Mouse (Mus musculus) kidney, adult 2 months (tissue): ENCODE measurements around the gene Sh3bgrl3. TPM values are rescaled to one million over a fixed set of nuclear protein-coding genes. Genes with fewer than 3 reads are reported as not detected.
"Not testable (repeated sequence)": the region's sequence is repeated elsewhere in the genome, so short reads cannot be mapped to it uniquely, and the experiment has no call there.

Experiments used
- DNase-seq: peaks from one replicate; pipeline ENCODE4 v3.0.0; 2021
- H3K27ac ChIP-seq: fragments of 200-500 bp; 2 replicates; pipeline ENCODE4 v1.5.1; 2012; ENCODE audit warnings: low read depth, low read length, control low read depth, inconsistent platforms; ENCODE audit not compliant: insufficient read depth
- H3K27me3 ChIP-seq: fragments of 200-500 bp; replicated peaks from 2 replicates; pipeline ENCODE4 v1.6.1; 2012; ENCODE audit warnings: mild to moderate bottlenecking, moderate library complexity, low read length, inconsistent platforms; ENCODE audit not compliant: control insufficient read depth, insufficient read depth
- H3K36me3 ChIP-seq: fragments of 200-500 bp; 2 replicates; pipeline ENCODE4 v1.6.1; 2012; ENCODE audit warnings: mild to moderate bottlenecking, moderate library complexity, low read length, inconsistent platforms; ENCODE audit not compliant: control insufficient read depth, insufficient read depth
- H3K4me1 ChIP-seq: fragments of 200-500 bp; 2 replicates; pipeline ENCODE4 v1.6.1; 2011; ENCODE audit warnings: low read length; ENCODE audit not compliant: control insufficient read depth, insufficient read depth
- H3K4me3 ChIP-seq: fragments of 200-500 bp; 2 replicates; pipeline ENCODE4 v1.5.1; 2011; ENCODE audit warnings: mild to moderate bottlenecking, low read depth, low read length, control low read depth; ENCODE audit not compliant: insufficient read depth
- CTCF ChIP-seq: fragments of 200-500 bp; conservative IDR thresholded peaks from 2 replicates; pipeline ENCODE4 v1.5.1; 2011; ENCODE audit warnings: low read depth, mild to moderate bottlenecking, control low read depth, low read length, moderate library complexity, mixed read lengths; ENCODE audit not compliant: insufficient read depth, insufficient read length
- POLR2A ChIP-seq: fragments of 200-500 bp; IDR thresholded peaks from one replicate; pipeline ENCODE4 v1.6.1; 2011; ENCODE audit warnings: low read depth, low read length, control low read depth
- WGBS: fragments of 180-500 bp; shearing (Covaris S2); methylation state at CpG from one replicate; pipeline ENCODE4 v1.1.7; 2018; 5-methylcytosine and 5-hydroxymethylcytosine counted together
- polyA plus RNA-seq: library from polyadenylated mRNA; depleted of rRNA; stranded (reverse); fragments of >200 nt; gene quantifications from 2 replicates; pipeline ENCODE4 v1.2.3, GENCODE M21; 2012; rRNA removed

Gene Sh3bgrl3
- 262 and 323 TPM in 2 replicates for polyA plus RNA-seq

DNA sequence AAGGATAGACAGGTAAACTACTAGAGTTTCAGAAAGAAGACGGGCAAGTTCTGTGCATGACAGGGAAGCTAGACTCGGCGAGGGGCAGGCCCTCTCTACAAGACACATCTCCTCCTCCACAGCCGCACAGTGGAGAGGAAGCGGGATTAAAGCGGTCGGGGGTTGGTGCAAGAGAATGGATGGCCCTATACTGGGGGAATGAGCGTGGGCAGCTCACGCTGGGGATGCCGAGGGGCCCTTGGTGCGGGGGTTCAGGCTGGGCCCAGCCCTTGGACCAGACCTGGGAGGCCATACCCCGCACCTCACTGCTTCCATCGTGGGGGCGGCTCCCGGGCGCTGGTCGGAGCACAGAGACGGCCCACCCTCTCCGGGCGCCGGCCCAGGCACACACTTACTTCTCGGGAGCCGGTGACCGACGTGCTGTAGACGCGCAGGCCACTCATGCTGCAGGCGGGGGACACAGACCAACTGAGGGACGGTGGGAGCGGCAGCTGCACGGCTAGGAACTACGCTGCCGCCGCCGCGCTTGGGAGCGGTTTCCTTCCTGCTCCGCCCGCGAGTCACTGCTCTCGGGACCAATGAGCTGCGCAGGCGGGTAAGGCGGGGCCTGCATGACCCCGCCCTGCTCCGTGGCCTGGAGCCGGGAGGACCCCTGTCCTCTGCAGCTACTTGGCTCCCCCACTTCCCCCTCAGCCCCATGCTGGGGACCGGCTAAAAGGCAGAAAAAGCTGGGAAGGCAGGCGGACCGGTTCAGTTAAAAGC is at the start of gene Sh3bgrl3:
TSS of gene Sh3bgrl3 (minus strand) at position 569 of the 762 bp plus-strand sequence.
- TF ChIP-seq POLR2A (peak; percentile 42), CTCF (no peak)
- no peaks in the 10 kb centered on the region for H3K36me3 ChIP-seq
- H3K4me3 ChIP-seq = peak within 1 kb of the TSS; percentile 82
- DNase-seq = peak; percentile 90
- no peaks in the 10 kb centered on the region; the same call in 1 of the 2 replicates for H3K4me1 ChIP-seq
- WGBS = under 1% methylated on average over 50 of the region's 50 CpGs
- H3K27me3 ChIP-seq = no peaks in the 10 kb centered on the region
- peak within 1 kb of the TSS; percentile 78 for H3K27ac ChIP-seq

DNA sequence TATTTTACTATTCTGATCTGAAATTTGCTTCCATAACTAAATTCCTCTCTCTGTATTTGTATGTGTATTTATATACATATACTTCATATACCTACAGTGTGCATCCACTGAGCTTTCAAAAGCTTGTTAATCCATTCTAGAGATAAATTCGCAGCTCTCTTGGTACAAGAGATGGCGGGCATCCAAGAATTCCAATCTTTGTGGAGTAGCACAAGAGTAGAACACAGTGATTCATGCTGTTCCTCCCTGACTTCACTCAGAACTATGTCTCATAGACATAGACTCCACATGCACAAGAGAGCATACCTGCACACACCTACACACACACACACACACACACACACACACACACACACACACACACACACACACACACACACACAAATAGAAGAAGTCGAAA is 43.8 kb upstream of the Sh3bgrl3 start:
- TF ChIP-seq POLR2A (no peak), CTCF (no peak)
- no peak overlapping the region for H3K4me3 ChIP-seq
- H3K27me3 ChIP-seq = no peaks in the 10 kb centered on the region
- no peaks in the 10 kb centered on the region for H3K4me1 ChIP-seq
- DNase-seq = no peak
- no peaks in the 10 kb centered on the region for H3K36me3 ChIP-seq
- H3K27ac ChIP-seq = no peak overlapping the region
- WGBS = 70% methylated on average over 3 of the region's 3 CpGs

DNA sequence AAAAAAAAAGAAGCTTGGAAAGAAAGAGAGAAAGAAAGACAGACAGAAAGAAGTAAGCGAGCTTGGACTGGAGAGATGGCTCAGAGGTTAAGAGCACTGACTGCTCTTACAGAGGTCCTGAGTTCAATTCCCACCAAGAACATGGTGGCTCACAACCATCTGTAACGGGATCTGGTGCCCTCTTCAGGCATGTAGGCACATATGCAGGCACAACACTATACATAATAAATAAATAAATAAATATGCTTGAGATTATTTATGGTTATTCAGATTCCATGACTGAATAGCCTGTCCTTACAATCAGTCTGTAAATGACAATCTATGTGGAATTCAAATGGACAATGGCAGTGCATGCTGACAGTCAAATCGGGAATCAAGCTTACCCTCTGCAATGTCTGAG is 38.3 kb upstream of the Sh3bgrl3 start:
- TF ChIP-seq POLR2A = no peak
- peak; percentile 43 for TF ChIP-seq CTCF
- WGBS = 92% methylated on average over 3 of the region's 3 CpGs

DNA sequence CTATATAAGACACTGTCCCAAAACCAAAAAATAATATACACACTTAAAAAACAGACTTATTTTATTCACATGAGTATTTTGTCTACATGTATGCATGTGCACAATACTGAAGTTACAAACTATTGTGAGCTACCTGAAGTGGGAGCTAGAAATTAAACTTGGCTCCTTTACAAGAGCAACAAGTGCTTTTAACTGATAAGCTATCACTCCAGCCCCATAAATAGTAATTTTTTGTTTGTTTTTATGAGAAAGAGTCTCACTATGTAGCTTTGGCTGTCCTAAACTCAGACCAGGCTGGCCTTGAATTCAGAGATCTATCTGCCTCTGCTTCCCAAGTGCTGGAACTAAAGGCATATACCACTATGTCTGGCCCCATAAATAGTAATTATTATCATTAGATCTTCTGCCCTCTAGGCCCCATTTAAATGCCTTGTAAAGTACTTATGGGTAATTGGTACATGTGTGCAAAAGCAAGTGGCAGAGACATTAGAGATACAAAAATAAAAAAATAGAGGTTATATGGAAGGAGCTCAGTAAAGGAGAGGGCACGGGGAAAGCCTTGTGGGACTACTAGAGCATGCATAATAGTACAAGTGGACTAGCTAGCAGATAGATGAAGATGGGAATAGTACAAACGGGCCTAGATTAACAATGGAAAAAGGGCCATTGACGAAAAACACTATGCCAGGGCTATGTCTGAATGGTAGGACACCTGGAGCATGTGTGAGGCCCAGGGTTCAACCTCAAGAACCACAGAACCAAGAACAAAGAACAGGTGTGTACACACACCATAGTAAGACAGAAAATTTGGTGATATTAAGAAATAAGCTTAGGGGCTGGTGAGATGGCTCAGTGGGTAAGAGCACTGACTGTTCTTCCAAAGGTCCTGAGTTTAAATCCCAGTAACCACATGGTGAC is 37.2 kb upstream of the Sh3bgrl3 start:
- H3K36me3 ChIP-seq = peaks cover 2% of the 10 kb centered on the region; the same call in 1 of the 2 replicates
- H3K27ac ChIP-seq = peak overlapping the region; percentile 38; the same call in 1 of the 2 replicates
- no peak overlapping the region for H3K4me3 ChIP-seq
- WGBS = 76% methylated on average over 3 of the region's 3 CpGs
- TF ChIP-seq POLR2A (no peak), CTCF (no peak)
- DNase-seq = no peak
- H3K4me1 ChIP-seq = no peaks in the 10 kb centered on the region; the same call in 1 of the 2 replicates
- no peaks in the 10 kb centered on the region for H3K27me3 ChIP-seq

More for the DNA sequence above, 38.3 kb upstream of the Sh3bgrl3 start:
- peaks cover 2% of the 10 kb centered on the region; the same call in 1 of the 2 replicates for H3K36me3 ChIP-seq
- H3K4me1 ChIP-seq = no peaks in the 10 kb centered on the region; the same call in 1 of the 2 replicates
- no peaks in the 10 kb centered on the region for H3K27me3 ChIP-seq
- no peak overlapping the region for H3K27ac ChIP-seq
- DNase-seq = no peak
- no peak overlapping the region for H3K4me3 ChIP-seq

DNA sequence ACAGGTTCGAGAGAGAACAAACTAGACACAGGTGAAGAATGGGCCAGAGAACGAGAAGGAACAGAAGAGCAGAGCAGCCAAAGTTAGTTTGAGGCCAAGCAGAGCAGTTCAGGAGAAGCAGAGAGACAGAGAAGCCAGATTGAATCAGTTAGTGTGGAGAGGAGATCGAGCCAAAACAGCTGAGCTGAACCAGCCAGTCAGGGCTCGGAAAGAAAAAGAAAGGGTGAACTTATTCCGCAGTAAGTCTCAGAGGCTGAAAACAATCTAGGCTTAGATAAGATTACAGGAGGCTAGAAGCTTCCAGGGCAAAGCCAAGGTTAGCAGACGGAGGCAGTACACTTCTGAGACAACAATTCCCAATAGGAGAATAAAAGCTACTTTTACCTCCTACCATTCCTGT is 36.4 kb upstream of the Sh3bgrl3 start:
- Histone ChIP-seq H3K27me3 (no peaks in the 10 kb centered on the region), H3K36me3 (peaks cover 2% of the 10 kb centered on the region; the same call in 1 of the 2 replicates), H3K4me3 (no peak overlapping the region), H3K4me1 (no peaks in the 10 kb centered on the region; the same call in 1 of the 2 replicates), H3K27ac (peak overlapping the region; percentile 85)
- DNase-seq = peak; percentile 17
- no peak for TF ChIP-seq POLR2A
- TF ChIP-seq CTCF = no peak
- WGBS = 48% methylated on average over 6 of the region's 6 CpGs

DNA sequence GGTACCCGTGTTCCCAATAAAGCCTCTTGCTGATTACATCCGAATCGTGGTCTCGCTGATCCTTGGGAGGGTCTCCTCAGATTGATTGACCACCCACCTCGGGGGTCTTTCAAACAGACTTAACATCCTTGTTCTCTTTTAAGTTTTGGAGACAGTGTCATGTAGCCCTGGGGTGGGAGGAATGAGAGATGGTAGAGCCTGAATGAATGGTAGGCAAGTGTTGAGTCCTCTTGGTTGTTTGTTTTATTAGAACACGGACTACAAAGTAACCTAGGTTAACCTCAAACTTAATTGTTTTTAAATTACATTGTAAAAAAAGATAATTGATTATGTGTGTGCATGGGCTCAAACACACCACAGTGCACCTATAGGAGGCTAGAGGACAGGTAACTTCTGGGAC is 36.0 kb upstream of the Sh3bgrl3 start:
- H3K27me3 ChIP-seq = no peaks in the 10 kb centered on the region
- H3K4me1 ChIP-seq = no peaks in the 10 kb centered on the region; the same call in 1 of the 2 replicates
- 68% methylated on average over 6 of the region's 6 CpGs for WGBS
- TF ChIP-seq CTCF (no peak), POLR2A (no peak)
- no peak for DNase-seq
- H3K36me3 ChIP-seq = peaks cover 2% of the 10 kb centered on the region; the same call in 1 of the 2 replicates
- H3K27ac ChIP-seq = peak overlapping the region; percentile 85
- H3K4me3 ChIP-seq = 0 out of 2 replicates have a peak overlapping the region, but pooled peaks have one; percentile 21

DNA sequence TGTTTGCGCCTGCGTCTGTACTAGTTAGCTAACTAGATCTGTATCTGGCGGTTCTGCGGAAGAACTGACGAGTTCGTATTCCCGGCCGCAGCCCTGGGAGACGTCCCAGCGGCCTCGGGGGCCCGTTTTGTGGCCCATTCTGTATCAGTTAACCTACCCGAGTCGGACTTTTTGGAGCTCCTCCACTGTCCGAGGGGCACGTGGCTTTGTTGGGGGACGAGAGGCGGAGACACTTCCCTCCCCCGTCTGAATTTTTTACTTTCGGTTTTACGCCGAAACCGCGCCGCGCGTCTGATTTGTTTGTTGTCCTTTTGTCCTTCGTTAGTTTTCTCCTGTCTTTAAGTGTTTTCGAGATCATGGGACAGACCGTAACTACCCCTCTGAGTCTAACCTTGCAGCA is 31.5 kb upstream of the Sh3bgrl3 start:
- H3K4me3 ChIP-seq = peak overlapping the region; percentile 59
- 4% methylated on average over 30 of the region's 30 CpGs for WGBS
- not testable (repeated sequence) for H3K27me3 ChIP-seq, H3K36me3 ChIP-seq
- peak overlapping the region; percentile 55 for H3K27ac ChIP-seq
- H3K4me1 ChIP-seq = peaks cover 14% of the 10 kb centered on the region
- DNase-seq = peak; percentile 66
